Mouse (Mus musculus) testis, adult 2 months (tissue): ENCODE measurements around the gene Homer2. TPM values are rescaled to one million over a fixed set of nuclear protein-coding genes. Genes with fewer than 3 reads are reported as not detected.

Experiments used
- H3K27ac ChIP-seq: fragments of 200-500 bp; 2 replicates; pipeline ENCODE4 v1.5.1; 2012; ENCODE audit warnings: low read depth, low read length; ENCODE audit not compliant: control insufficient read depth, insufficient read depth
- H3K27me3 ChIP-seq: fragments of 200-500 bp; 2 replicates; pipeline ENCODE4 v1.6.1; 2012; ENCODE audit warnings: mild to moderate bottlenecking, low read length, moderate library complexity; ENCODE audit not compliant: control insufficient read depth, insufficient read depth
- H3K36me3 ChIP-seq: fragments of 200-500 bp; 2 replicates; pipeline ENCODE4 v1.6.1; 2012; ENCODE audit warnings: mild to moderate bottlenecking, low read length; ENCODE audit not compliant: control insufficient read depth, insufficient read depth
- H3K4me1 ChIP-seq: fragments of 200-500 bp; 2 replicates; pipeline ENCODE4 v1.6.1; 2012; ENCODE audit warnings: low read length; ENCODE audit not compliant: control insufficient read depth, insufficient read depth
- H3K4me3 ChIP-seq: fragments of 200-500 bp; 2 replicates; pipeline ENCODE4 v1.5.1; 2012; ENCODE audit warnings: low read depth, mild to moderate bottlenecking, low read length, moderate library complexity, mixed read lengths; ENCODE audit not compliant: control insufficient read depth
- CTCF ChIP-seq: fragments of 200-500 bp; IDR thresholded peaks from 2 replicates; pipeline ENCODE4 v1.5.1; 2012; ENCODE audit warnings: low read depth, mild to moderate bottlenecking, inconsistent platforms, low read length, moderate library complexity; ENCODE audit not compliant: control insufficient read depth, insufficient read depth, insufficient replicate concordance
- POLR2A ChIP-seq: fragments of 200-500 bp; IDR thresholded peaks from 2 replicates; pipeline ENCODE4 v1.6.1; 2012; ENCODE audit warnings: low read depth, mild to moderate bottlenecking, inconsistent platforms, low read length, moderate library complexity; ENCODE audit not compliant: control insufficient read depth
- polyA plus RNA-seq: library from polyadenylated mRNA; depleted of rRNA; stranded (reverse); fragments of >200 nt; gene quantifications from 2 replicates; pipeline ENCODE4 v1.2.3, GENCODE M21; 2012

Gene Homer2
- polyA plus RNA-seq, 1 experiment = 1.1 TPM

GRCm38 (mm10) chr7:81622793-81623192 is 84.5 kb downstream of the Homer2 start:
- TF ChIP-seq POLR2A = no peak
- TF ChIP-seq CTCF = no peak

GRCm38 (mm10) chr7:81615031-81615430 is 92.3 kb downstream of the Homer2 start:
- Histone ChIP-seq H3K4me3 (no peak overlapping the region), H3K27ac (no peak overlapping the region), H3K4me1 (no peaks in the 10 kb centered on the region), H3K36me3 (no peaks in the 10 kb centered on the region), H3K27me3 (no peaks in the 10 kb centered on the region)
- TF ChIP-seq CTCF (no peak), POLR2A (no peak)

More at GRCm38 (mm10) chr7:81622793-81623192, 84.5 kb downstream of the Homer2 start:
- H3K27ac ChIP-seq = no peak overlapping the region
- no peaks in the 10 kb centered on the region for H3K4me1 ChIP-seq
- no peak overlapping the region for H3K4me3 ChIP-seq
- H3K27me3 ChIP-seq = no peaks in the 10 kb centered on the region
- H3K36me3 ChIP-seq = no peaks in the 10 kb centered on the region

GRCm38 (mm10) chr7:81612856-81613635 is 94.3 kb downstream of the Homer2 start:
- TF ChIP-seq CTCF = no peak
- TF ChIP-seq POLR2A = no peak
- Histone ChIP-seq H3K4me1 (no peaks in the 10 kb centered on the region), H3K27me3 (no peaks in the 10 kb centered on the region), H3K27ac (no peak overlapping the region), H3K36me3 (no peaks in the 10 kb centered on the region), H3K4me3 (no peak overlapping the region)

- no peaks in the 10 kb centered on the region for H3K4me1 ChIP-seq
Observed at GRCm38 (mm10) chr7:81610125-81610524, 97.2 kb downstream of the Homer2 start.

GRCm38 (mm10) chr7:81606452-81606851 is 100.9 kb downstream of the Homer2 start:
- Histone ChIP-seq H3K36me3 (no peaks in the 10 kb centered on the region), H3K4me1 (no peaks in the 10 kb centered on the region), H3K27me3 (no peaks in the 10 kb centered on the region), H3K4me3 (no peak overlapping the region), H3K27ac (no peak overlapping the region)
- TF ChIP-seq POLR2A (no peak), CTCF (no peak)

More at GRCm38 (mm10) chr7:81610125-81610524, 97.2 kb downstream of the Homer2 start:
- TF ChIP-seq CTCF (peak; percentile 15; the same call in 1 of the 2 replicates), POLR2A (no peak; the same call in 1 of the 2 replicates)
- Histone ChIP-seq H3K36me3 (no peaks in the 10 kb centered on the region), H3K4me3 (peak overlapping the region; percentile 18), H3K27ac (no peak overlapping the region), H3K27me3 (no peaks in the 10 kb centered on the region)

- no peak overlapping the region for H3K27ac ChIP-seq
- TF ChIP-seq CTCF (no peak), POLR2A (no peak)
- H3K36me3 ChIP-seq = no peaks in the 10 kb centered on the region
- H3K27me3 ChIP-seq = no peaks in the 10 kb centered on the region
- H3K4me1 ChIP-seq = no peaks in the 10 kb centered on the region
- H3K4me3 ChIP-seq = no peak overlapping the region
Observed at GRCm38 (mm10) chr7:81605489-81605888, 101.8 kb downstream of the Homer2 start.

- Histone ChIP-seq H3K36me3 (no peaks in the 10 kb centered on the region), H3K27me3 (no peaks in the 10 kb centered on the region), H3K4me3 (no peak overlapping the region), H3K4me1 (no peaks in the 10 kb centered on the region), H3K27ac (no peak overlapping the region)
- no peak for TF ChIP-seq POLR2A
- no peak for TF ChIP-seq CTCF
Observed at GRCm38 (mm10) chr7:81604991-81605390, 102.3 kb downstream of the Homer2 start.
